Mouse (Mus musculus): Measurements from ENCODE around the gene Katnbl1.

GRCm38 (mm10) chr2:112393958-112394357 is 14.9 kb downstream of the Katnbl1 start:
- TF ChIP-seq POLR2A (IDR thresholded peaks at IDR 0.05; ENCODE audit: control insufficient read depth, low read depth, low read length) (no peak), CTCF (IDR thresholded peaks at IDR 0.05; ENCODE audit: control insufficient read depth, insufficient read depth, insufficient replicate concordance, low read depth, low read length) (no peak)
